Mouse (Mus musculus): ENCODE results near the gene Mef2c. TPM values are rescaled to one million over a fixed set of nuclear protein-coding genes. Genes with fewer than 3 reads are reported as not detected.

Gene Mef2c
- total and polyA plus RNA-seq, 3 experiments = 99.9 to 159 (median 107) TPM

- Histone ChIP-seq H3K27me3 (replicated peaks) (no peaks in the 10 kb centered on the region), H3K4me1 (ENCODE audit: control insufficient read depth in 1 of 2, insufficient read depth in 2 of 2) (peaks cover 0 to 15% of the 10 kb centered on the region in 2 experiments; a peak in 2 of 4 replicates), H3K27ac (ENCODE audit: insufficient read depth, low read depth) (no peak overlapping the region), H3K4me2 (ENCODE audit: insufficient read depth, low read depth, poor library complexity, severe bottlenecking) (peak overlapping the region; percentile 86), H3K4me3 (replicated peaks in 1 of 3; ENCODE audit: low read depth in 2 of 3, low read length in 2 of 3, poor library complexity in 1 of 3) (no peak overlapping the region), H3K9ac (ENCODE audit: insufficient read depth, low read depth) (peak overlapping the region; percentile 69), H3K79me2 (replicated peaks; ENCODE audit: control insufficient read depth, extremely low read depth, insufficient read depth, poor library complexity, severe bottlenecking) (peaks cover 47% of the 10 kb centered on the region), H3K36me3 (replicated peaks in 1 of 2; ENCODE audit: control insufficient read depth in 1 of 2, insufficient read depth in 1 of 2, low read length in 1 of 2) (no peaks in the 10 kb centered on the region), H3K9me3 (replicated peaks; ENCODE audit: low read length) (no peaks in the 10 kb centered on the region)
- no peak for DNase-seq (ENCODE audit: extremely low read depth)
- no peak for TF ChIP-seq GABPA (IDR thresholded peaks at IDR 0.05; ENCODE audit: insufficient replicate concordance, low read depth, low read length)
- no peak for TF ChIP-seq POLR2A (IDR thresholded peaks at IDR 0.05; ENCODE audit: low read depth, low read length)
- TF ChIP-seq CHD2 (IDR thresholded peaks at IDR 0.05; ENCODE audit: low read length) = no peak
- TF ChIP-seq MXI1 (IDR thresholded peaks at IDR 0.05; ENCODE audit: low read depth, low read length) = no peak
- no peak for TF ChIP-seq ELF1 (IDR thresholded peaks at IDR 0.05; ENCODE audit: low read depth, low read length)
- no peak for TF ChIP-seq ZKSCAN1 (IDR thresholded peaks at IDR 0.05; ENCODE audit: borderline replicate concordance, low read depth, low read length)
- TF ChIP-seq PAX5 (IDR thresholded peaks at IDR 0.05; ENCODE audit: low read length) = no peak
- dilution Hi-C loops (cut with MboI; ENCODE audit: extremely low pct_ligation_motif_present, extremely low pct_unique_long_range_greater_than_20kb, low sequenced_read_pairs) = no loop called here
- in situ Hi-C loops (cut with MboI; ENCODE audit: low pct_ligation_motif_present, low pct_unique_long_range_greater_than_20kb, low sequenced_read_pairs) = loop anchor here (25.0 kb wide), 1 partner anchor 101 kb away; no protein-coding TSS in a partner anchor
These were observed 32.5 kb downstream of the Mef2c start for GRCm38 (mm10) chr13:83536361-83536760.

DNA sequence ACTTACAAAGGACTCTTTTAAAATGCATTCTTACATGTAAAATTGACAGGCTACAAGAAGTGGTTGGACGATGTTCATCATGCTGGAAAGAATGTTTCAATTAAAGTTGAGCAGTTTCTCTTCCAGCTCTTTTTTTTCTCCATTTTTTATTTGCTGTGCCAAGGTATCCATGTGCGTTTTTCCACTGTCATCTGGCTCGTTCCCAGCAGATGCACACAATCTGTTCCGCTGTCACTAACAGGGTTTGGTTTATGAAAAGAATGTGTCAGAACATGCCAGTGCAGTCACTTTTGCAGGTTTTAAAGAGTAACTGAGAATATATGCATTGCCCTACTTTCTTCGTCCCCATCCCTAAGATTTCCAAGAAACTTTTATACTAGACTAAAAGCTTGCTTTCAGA is 33.3 kb downstream of the Mef2c start:
- Histone ChIP-seq H3K9me3 (replicated peaks; ENCODE audit: low read length) (no peaks in the 10 kb centered on the region), H3K79me2 (replicated peaks; ENCODE audit: control insufficient read depth, extremely low read depth, insufficient read depth, poor library complexity, severe bottlenecking) (peaks cover 47% of the 10 kb centered on the region), H3K4me3 (replicated peaks in 1 of 3; ENCODE audit: low read depth in 2 of 3, low read length in 2 of 3, poor library complexity in 1 of 3) (peak overlapping the region in 2 of 3 experiments; percentile 22 to 40), H3K27ac (ENCODE audit: insufficient read depth, low read depth) (peak overlapping the region; percentile 34; the same call in 1 of the 2 replicates), H3K4me1 (ENCODE audit: control insufficient read depth in 1 of 2, insufficient read depth in 2 of 2) (peaks cover 0 to 23% of the 10 kb centered on the region in 2 experiments; a peak in 2 of 4 replicates), H3K9ac (ENCODE audit: insufficient read depth, low read depth) (peak overlapping the region; percentile 69), H3K36me3 (replicated peaks in 1 of 2; ENCODE audit: control insufficient read depth in 1 of 2, insufficient read depth in 1 of 2, low read length in 1 of 2) (no peaks in the 10 kb centered on the region), H3K27me3 (replicated peaks) (no peaks in the 10 kb centered on the region), H3K4me2 (ENCODE audit: insufficient read depth, low read depth, poor library complexity, severe bottlenecking) (peak overlapping the region; percentile 98)
- in situ Hi-C loops (cut with MboI; ENCODE audit: low pct_ligation_motif_present, low pct_unique_long_range_greater_than_20kb, low sequenced_read_pairs) (loop anchor here (25.0 kb wide), 1 partner anchor 100 kb away; no protein-coding TSS in a partner anchor), dilution Hi-C loops (cut with MboI; ENCODE audit: extremely low pct_ligation_motif_present, extremely low pct_unique_long_range_greater_than_20kb, low sequenced_read_pairs) (no loop called here)
- no peak for DNase-seq (ENCODE audit: extremely low read depth)
- TF ChIP-seq MYC (IDR thresholded peaks at IDR 0.05; ENCODE audit: low read depth, low read length) = peak; percentile 50; the same call in 1 of the 2 replicates
- no peak for TF ChIP-seq ZNF384 (IDR thresholded peaks at IDR 0.05; ENCODE audit: low read depth, low read length)
- TF ChIP-seq BHLHE40 (IDR thresholded peaks at IDR 0.05; ENCODE audit: low read depth, low read length) = no peak
- TF ChIP-seq ZKSCAN1 (IDR thresholded peaks at IDR 0.05; ENCODE audit: borderline replicate concordance, low read depth, low read length) = no peak
- no peak for TF ChIP-seq GABPA (IDR thresholded peaks at IDR 0.05; ENCODE audit: insufficient replicate concordance, low read depth, low read length)
- TF ChIP-seq RCOR1 (conservative IDR thresholded peaks at IDR 0.05; ENCODE audit: low read depth, low read length) = no peak
- TF ChIP-seq E2F4 (IDR thresholded peaks at IDR 0.05; ENCODE audit: insufficient replicate concordance, low read depth, low read length) = no peak
- TF ChIP-seq CHD1 (IDR thresholded peaks at IDR 0.05; ENCODE audit: low read depth, low read length) = peak; percentile 85; the same call in 1 of the 2 replicates
- TF ChIP-seq SMC3 (IDR thresholded peaks at IDR 0.05; ENCODE audit: low read depth, low read length) = no peak
- TF ChIP-seq CHD2 (IDR thresholded peaks at IDR 0.05; ENCODE audit: low read length) = no peak
- TF ChIP-seq IRF4 (IDR thresholded peaks at IDR 0.05; ENCODE audit: low read depth, low read length) = no peak
- TF ChIP-seq MAX (IDR thresholded peaks at IDR 0.05; ENCODE audit: low read length) = peak; percentile 55; the same call in 1 of the 2 replicates
- no peak for TF ChIP-seq HCFC1 (IDR thresholded peaks at IDR 0.05; ENCODE audit: low read depth, low read length)
- TF ChIP-seq MXI1 (IDR thresholded peaks at IDR 0.05; ENCODE audit: low read depth, low read length) = no peak
- no peak for TF ChIP-seq PAX5 (IDR thresholded peaks at IDR 0.05; ENCODE audit: low read length)
- TF ChIP-seq ZC3H11A (IDR thresholded peaks at IDR 0.05; ENCODE audit: low read depth, low read length) = no peak
- TF ChIP-seq TCF12 (IDR thresholded peaks at IDR 0.05; ENCODE audit: low read depth, low read length) = no peak
- no peak for TF ChIP-seq TBP (conservative IDR thresholded peaks at IDR 0.05; ENCODE audit: low read depth, low read length)
- no peak for TF ChIP-seq POLR2AphosphoS2 (IDR thresholded peaks at IDR 0.05; ENCODE audit: low read depth, low read length)
- TF ChIP-seq UBTF (IDR thresholded peaks at IDR 0.05; ENCODE audit: low read depth, low read length) = no peak
- no peak for TF ChIP-seq JUN (IDR thresholded peaks at IDR 0.05; ENCODE audit: insufficient read depth, low read depth, low read length)
- no peak for TF ChIP-seq EP300 (IDR thresholded peaks at IDR 0.05; ENCODE audit: low read length)
- TF ChIP-seq MAFK (IDR thresholded peaks at IDR 0.05; ENCODE audit: insufficient replicate concordance, low read length) = peak; percentile 8; the same call in 1 of the 2 replicates
- no peak for TF ChIP-seq USF1 (IDR thresholded peaks at IDR 0.05; ENCODE audit: low read depth, low read length)
- TF ChIP-seq CTCF (conservative IDR thresholded peaks at IDR 0.05 in 1 of 2, IDR thresholded peaks at IDR 0.05 in 1 of 2; ENCODE audit: low read depth in 2 of 2, low read length in 2 of 2) = no peak

Data from CH12.LX (cell line).